Mouse (Mus musculus) forebrain, embryonic 14.5 days (tissue): ENCODE measurements around the gene Olfr1122. TPM values are rescaled to one million over a fixed set of nuclear protein-coding genes. Genes with fewer than 3 reads are reported as not detected.
"Not testable (repeated sequence)": the region's sequence is repeated elsewhere in the genome, so short reads cannot be mapped to it uniquely, and the experiment has no call there.

ENCODE experiments used
- ATAC-seq: fragments of 200-750 bp; cut with Nextera tagmentation; 2 replicates; pipeline ENCODE4 v1.8.0; 2017; ENCODE audit warnings: mild to moderate bottlenecking, moderate library complexity
- DNase-seq: peaks from one replicate; pipeline ENCODE4 v3.0.0-alpha.2; 2015; ENCODE audit warnings: low spot score
- H3K27ac ChIP-seq: fragments of 300-500 bp; sonication (generic); 2 replicates; pipeline ENCODE4 v1.5.1; 2014; ENCODE audit warnings: low read depth, mild to moderate bottlenecking, control low read depth, low read length, moderate library complexity
- H3K27me3 ChIP-seq: fragments of 300-500 bp; sonication (generic); replicated peaks from 2 replicates; pipeline ENCODE4 v1.6.1; 2014; ENCODE audit warnings: low read length, control low read depth, mixed read lengths; ENCODE audit not compliant: control insufficient read depth, insufficient read depth
- H3K36me3 ChIP-seq: fragments of 300-500 bp; sonication (generic); 2 replicates; pipeline ENCODE4 v1.6.1; 2014; ENCODE audit warnings: low read length, control low read depth; ENCODE audit not compliant: control insufficient read depth, insufficient read depth
- H3K4me1 ChIP-seq: fragments of 300-500 bp; sonication (generic); 2 replicates; pipeline ENCODE4 v1.6.1; 2014; ENCODE audit warnings: antibody characterized with exemption, low read length, control low read depth; ENCODE audit not compliant: control insufficient read depth, insufficient read depth
- H3K4me2 ChIP-seq: fragments of 300-500 bp; sonication (generic); 2 replicates; pipeline ENCODE4 v1.6.1; 2014; ENCODE audit warnings: mild to moderate bottlenecking, control low read depth, low read length
- H3K4me3 ChIP-seq: fragments of 300-500 bp; sonication (generic); 2 replicates; pipeline ENCODE4 v1.5.1; 2014; ENCODE audit warnings: low read depth, low read length, control low read depth
- H3K9ac ChIP-seq: fragments of 300-500 bp; sonication (generic); 2 replicates; pipeline ENCODE4 v1.6.1; 2014; ENCODE audit warnings: mild to moderate bottlenecking, low read length, control low read depth, moderate library complexity
- H3K9me3 ChIP-seq: fragments of 300-500 bp; sonication (generic); replicated peaks from 2 replicates; pipeline ENCODE4 v1.6.1; 2016; ENCODE audit warnings: low read length, control low read depth, mixed read lengths; ENCODE audit not compliant: control insufficient read depth
- WGBS: fragments of 180-500 bp; shearing (Covaris S2); extraction: QIAGEN DNeasy Blood & Tissue Kit; methylation state at CpG from one replicate; pipeline ENCODE4 v1.1.7; 2014; 5-methylcytosine and 5-hydroxymethylcytosine counted together
- polyA plus RNA-seq: library from polyadenylated mRNA; unstranded; fragments of >200 nt; fragmentation: Nextera tagmentation; extraction: Ambion mirVana; gene quantifications from 2 replicates; pipeline ENCODE4 v1.2.1, GENCODE M21; 2014

Olfr1122 gene
- not detected in 2 replicates for polyA plus RNA-seq

DNA sequence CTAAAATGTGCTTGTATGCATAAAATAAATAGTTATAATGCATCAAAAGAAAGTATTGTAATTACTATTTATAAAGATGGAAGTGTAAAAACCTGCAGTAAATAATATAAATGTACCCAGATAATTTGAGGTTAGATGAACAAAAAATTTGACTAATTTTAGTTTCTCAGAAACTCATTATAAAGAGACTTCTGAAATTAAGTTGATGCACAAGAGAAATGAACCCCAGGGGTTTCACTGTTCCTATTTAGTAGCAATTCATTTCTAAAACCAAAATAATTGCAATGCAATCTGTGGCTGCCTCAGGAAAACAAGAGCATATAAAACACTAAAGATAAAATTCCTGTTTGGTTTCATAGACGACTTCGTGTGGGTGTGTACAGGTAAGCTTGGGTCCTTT lies at the start of gene Olfr1122:
TSS of gene Olfr1122 (plus strand) at position 301 of the 400 bp plus-strand sequence.
- no peak for ATAC-seq
- Histone ChIP-seq H3K27me3 (no peaks in the 10 kb centered on the region), H3K4me3 (no peak within 1 kb of the TSS), H3K27ac (no peak within 1 kb of the TSS), H3K36me3 (no peaks in the 10 kb centered on the region), H3K9me3 (no peaks in the 10 kb centered on the region), H3K9ac (no peak within 1 kb of the TSS), H3K4me1 (no peaks in the 10 kb centered on the region), H3K4me2 (no peak within 1 kb of the TSS)
- no peak for DNase-seq
- WGBS, result 81% methylated on average over 2 of the region's 2 CpGs

DNA sequence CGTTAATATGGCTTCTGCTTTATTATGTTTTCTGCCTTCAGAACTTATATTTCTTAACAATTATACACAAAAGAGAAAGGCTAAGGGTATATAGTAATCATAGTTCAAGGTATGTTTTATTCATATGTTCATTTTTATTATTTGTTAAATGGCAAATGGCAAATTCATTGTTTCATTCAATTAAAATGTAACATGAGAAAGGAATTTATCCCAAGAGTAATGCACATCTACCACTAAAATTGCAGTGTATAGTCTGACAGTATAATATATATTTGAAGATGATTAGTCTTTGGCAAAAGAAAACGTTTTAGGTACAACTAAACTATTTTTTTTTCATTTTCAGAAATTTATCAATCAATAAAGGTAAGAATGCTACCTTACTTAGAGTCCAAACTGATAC lies 31.1 kb upstream of the Olfr1122 start, which contains the start of gene Olfr1120:
TSS of gene Olfr1120 (plus strand) at position 301 of the 400 bp plus-strand sequence.
- Histone ChIP-seq H3K27ac (no peak within 1 kb of the TSS), H3K9ac (no peak within 1 kb of the TSS), H3K27me3 (no peaks in the 10 kb centered on the region), H3K9me3 (no peaks in the 10 kb centered on the region), H3K4me3 (no peak within 1 kb of the TSS), H3K4me2 (no peak within 1 kb of the TSS), H3K4me1 (no peaks in the 10 kb centered on the region), H3K36me3 (no peaks in the 10 kb centered on the region)
- DNase-seq (no peak), ATAC-seq (no peak)
- WGBS, result 62% methylated on average over 2 of the region's 2 CpGs

DNA sequence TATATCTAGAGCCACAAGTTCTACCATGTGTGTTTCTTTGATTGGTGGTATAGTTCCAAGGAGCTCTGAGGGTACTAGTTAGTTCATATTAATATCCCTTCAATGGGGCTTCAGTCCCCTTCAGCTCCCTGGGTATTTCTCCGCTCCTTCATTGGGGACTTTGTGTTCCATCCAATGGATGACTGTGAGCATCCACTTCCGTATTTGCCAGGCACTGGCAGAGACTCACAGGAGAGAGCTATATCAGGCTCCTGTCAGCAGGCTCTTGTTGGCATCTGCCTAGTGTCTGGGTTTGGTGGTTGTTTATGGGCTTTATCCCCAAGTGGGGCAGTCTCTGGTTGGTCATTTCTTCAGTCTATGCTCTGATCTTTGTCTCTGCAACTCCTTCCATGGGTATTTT lies 25.5 kb upstream of the Olfr1122 start:
- H3K4me2 ChIP-seq, H3K4me1 ChIP-seq, H3K27me3 ChIP-seq, ATAC-seq, H3K4me3 ChIP-seq, H3K9ac ChIP-seq, H3K36me3 ChIP-seq, H3K9me3 ChIP-seq, H3K27ac ChIP-seq, DNase-seq: not testable (repeated sequence)
- WGBS, result 95% methylated on average over 2 of the region's 2 CpGs

DNA sequence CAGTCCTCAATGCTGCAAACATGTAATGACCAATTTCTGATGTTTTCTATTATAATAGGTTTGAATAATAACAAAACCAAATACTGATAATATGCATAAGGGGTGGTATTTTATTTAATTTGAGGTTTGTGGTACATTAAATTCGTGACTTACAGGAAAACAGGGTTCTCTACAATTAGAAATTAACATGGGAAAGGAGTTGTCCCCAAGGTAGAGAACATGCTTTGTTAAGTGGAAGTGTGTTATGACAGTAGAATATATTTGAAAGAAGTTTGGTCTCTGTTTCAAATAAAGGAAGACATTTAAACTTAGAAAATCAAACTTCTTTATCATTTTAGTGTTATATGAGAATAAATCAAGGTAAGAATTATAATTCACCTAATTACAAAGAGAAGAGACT lies 16.1 kb upstream of the Olfr1122 start, which contains the start of gene Olfr1121:
TSS of gene Olfr1121 (plus strand) at position 301 of the 400 bp plus-strand sequence.
- Histone ChIP-seq H3K4me1 (no peaks in the 10 kb centered on the region), H3K27me3 (no peaks in the 10 kb centered on the region), H3K9me3 (no peaks in the 10 kb centered on the region), H3K4me3 (no peak within 1 kb of the TSS), H3K9ac (no peak within 1 kb of the TSS), H3K27ac (no peak within 1 kb of the TSS), H3K36me3 (no peaks in the 10 kb centered on the region), H3K4me2 (no peak within 1 kb of the TSS)
- ATAC-seq (no peak), DNase-seq (no peak)
- WGBS, result 36% methylated on average over 1 of the region's 1 CpGs

DNA sequence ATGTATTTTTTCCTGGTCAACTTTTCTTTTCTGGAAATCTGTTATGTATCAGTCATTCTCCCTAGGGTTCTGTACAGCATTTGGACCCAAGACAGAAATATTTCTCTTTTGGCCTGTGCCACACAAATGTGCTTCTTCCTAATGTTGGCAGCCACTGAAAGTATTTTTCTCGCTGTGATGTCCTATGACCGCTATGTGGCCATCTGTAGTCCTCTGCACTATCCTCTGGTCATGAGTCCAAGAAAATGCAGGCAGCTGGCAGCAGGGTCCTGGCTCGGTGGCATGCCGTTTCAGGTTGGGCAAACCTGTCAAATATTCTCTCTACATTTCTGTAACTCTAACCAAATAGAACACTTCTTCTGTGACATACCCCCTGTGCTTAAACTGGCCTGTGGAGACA lies 13.9 kb upstream of the Olfr1122 start:
- ATAC-seq (no peak), DNase-seq (no peak)
- Histone ChIP-seq H3K9ac (no peak overlapping the region), H3K36me3 (no peaks in the 10 kb centered on the region), H3K4me3 (no peak overlapping the region), H3K4me2 (no peak overlapping the region), H3K27ac (no peak overlapping the region), H3K9me3 (no peaks in the 10 kb centered on the region), H3K27me3 (no peaks in the 10 kb centered on the region), H3K4me1 (no peaks in the 10 kb centered on the region)
- 94% methylated on average over 4 of the region's 4 CpGs for WGBS

DNA sequence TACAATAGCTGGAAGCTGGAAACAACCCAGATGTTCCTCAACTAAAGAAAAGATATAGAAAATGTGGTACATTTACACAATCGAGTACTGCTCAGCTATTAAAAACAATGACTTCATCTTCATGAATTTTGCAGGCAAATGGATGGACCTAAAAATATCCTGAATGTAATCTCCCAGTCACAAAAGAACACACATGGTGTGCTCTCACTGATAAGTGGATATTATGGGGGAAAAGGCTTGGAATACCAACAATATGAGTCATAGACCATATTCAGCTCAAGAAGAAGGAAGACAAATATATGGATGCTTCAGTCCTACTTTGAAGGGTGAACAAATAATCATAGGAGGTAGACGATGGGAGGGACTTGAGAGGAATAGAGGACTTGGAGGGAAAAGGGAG lies 1.7 kb upstream of the Olfr1122 start:
- 90% methylated on average over 2 of the region's 2 CpGs for WGBS
- Histone ChIP-seq H3K4me2 (no peak overlapping the region), H3K9ac (no peak overlapping the region), H3K27me3 (no peaks in the 10 kb centered on the region), H3K9me3 (no peaks in the 10 kb centered on the region), H3K27ac (no peak overlapping the region), H3K4me1 (no peaks in the 10 kb centered on the region), H3K36me3 (no peaks in the 10 kb centered on the region), H3K4me3 (no peak overlapping the region)
- ATAC-seq (no peak), DNase-seq (no peak)

DNA sequence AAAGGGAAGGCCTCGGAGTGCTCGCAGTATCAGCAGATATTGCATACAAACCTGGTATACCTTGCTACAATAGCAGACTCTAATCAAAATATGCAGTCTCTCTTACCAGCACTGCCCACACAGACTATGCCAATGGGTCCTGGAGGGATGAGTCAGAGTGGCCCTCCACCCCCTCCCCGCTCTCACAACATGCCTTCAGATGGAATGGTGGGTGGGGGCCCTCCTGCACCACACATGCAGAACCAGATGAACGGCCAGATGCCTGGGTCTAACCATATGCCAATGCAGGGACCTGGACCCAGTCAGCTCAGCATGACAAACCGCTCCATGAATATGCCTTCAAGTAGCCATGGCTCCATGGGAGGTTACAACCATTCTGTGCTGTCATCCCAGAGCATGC lies 8.0 kb downstream of the Olfr1122 start:
- H3K4me3 ChIP-seq, H3K9me3 ChIP-seq, H3K4me2 ChIP-seq, H3K4me1 ChIP-seq, DNase-seq, H3K27me3 ChIP-seq, H3K9ac ChIP-seq, ATAC-seq, H3K36me3 ChIP-seq, H3K27ac ChIP-seq: not testable (repeated sequence)
- 91% methylated on average over 5 of the region's 5 CpGs for WGBS

DNA sequence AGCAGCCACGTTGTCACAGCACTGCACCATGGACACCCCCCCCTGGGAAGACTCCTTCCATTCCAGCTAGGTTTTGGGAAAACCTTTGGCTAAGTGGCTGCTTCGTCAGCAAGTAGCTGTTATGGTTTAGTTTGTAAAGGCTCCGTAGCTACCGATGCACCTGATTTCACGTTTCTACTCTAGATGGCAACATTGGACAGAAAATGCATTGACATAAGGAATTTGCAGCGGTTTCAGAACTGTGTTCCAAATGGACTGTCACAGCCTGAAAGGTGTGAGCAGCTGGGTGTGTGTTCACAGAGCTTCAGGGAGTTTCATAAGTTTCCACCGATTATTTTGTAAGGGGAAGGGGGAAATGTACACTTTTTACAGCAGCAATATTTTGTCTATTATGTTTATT lies 9.0 kb downstream of the Olfr1122 start:
- H3K27ac ChIP-seq, H3K27me3 ChIP-seq, H3K36me3 ChIP-seq, H3K9ac ChIP-seq, H3K4me3 ChIP-seq, H3K9me3 ChIP-seq, DNase-seq, ATAC-seq, H3K4me2 ChIP-seq, H3K4me1 ChIP-seq: not testable (repeated sequence)
- WGBS, result 88% methylated on average over 7 of the region's 7 CpGs

DNA sequence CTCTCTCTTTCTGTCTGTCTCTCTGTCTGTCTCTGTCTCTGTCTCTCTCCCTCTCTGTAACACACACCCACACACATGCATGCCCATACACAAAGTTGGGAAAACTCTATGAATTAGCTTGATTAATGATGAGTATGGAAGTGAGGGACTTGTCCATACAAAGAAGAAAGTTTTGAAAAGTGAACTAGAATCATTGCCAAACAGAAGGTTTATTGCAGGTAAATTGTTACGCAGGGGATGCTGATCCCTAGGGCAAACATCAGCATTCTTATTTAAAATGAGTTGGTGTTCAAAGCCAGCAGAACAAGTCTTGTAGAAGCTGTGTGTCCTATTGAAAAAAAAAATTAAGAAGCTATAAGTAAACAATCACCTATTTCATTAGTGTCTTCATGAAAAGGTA lies 30.7 kb downstream of the Olfr1122 start, which contains the start of gene Olfr1123:
TSS of gene Olfr1123 (plus strand) at position 301 of the 400 bp plus-strand sequence.
- Histone ChIP-seq H3K27ac (no peak within 1 kb of the TSS), H3K9me3 (no peaks in the 10 kb centered on the region), H3K4me2 (no peak within 1 kb of the TSS), H3K36me3 (no peaks in the 10 kb centered on the region), H3K4me3 (no peak within 1 kb of the TSS), H3K9ac (no peak within 1 kb of the TSS), H3K27me3 (no peaks in the 10 kb centered on the region), H3K4me1 (no peaks in the 10 kb centered on the region)
- ATAC-seq (no peak), DNase-seq (no peak)
- 87% methylated on average over 1 of the region's 1 CpGs for WGBS
